Mouse (Mus musculus): ENCODE data around the gene Kcnn1.

GRCm38 (mm10) chr8:70907518-70907917 is 44.5 kb upstream of the Kcnn1 start:
- TF ChIP-seq MYOG (IDR thresholded peaks at IDR 0.05; ENCODE audit: control insufficient read depth in 1 of 3, insufficient read depth in 1 of 3, insufficient read length in 2 of 3, low read depth in 2 of 3): peak in 1 of 3 experiments; percentile 34
- no peak for TF ChIP-seq POLR2A (IDR thresholded peaks at IDR 0.05; ENCODE audit: insufficient read length, low read depth)
- no peak for TF ChIP-seq CEBPB (IDR thresholded peaks at IDR 0.05; ENCODE audit: insufficient read depth, poor library complexity, severe bottlenecking)
- no peak for TF ChIP-seq USF1 (IDR thresholded peaks at IDR 0.05; ENCODE audit: low read depth)
- TF ChIP-seq TCF12 (IDR thresholded peaks at IDR 0.05; ENCODE audit: insufficient read depth, poor library complexity, severe bottlenecking): no peak
- no peak for TF ChIP-seq REST (IDR thresholded peaks at IDR 0.05; ENCODE audit: insufficient read depth, insufficient read length)
- no peak for TF ChIP-seq POLR2AphosphoS2 (IDR thresholded peaks at IDR 0.05; ENCODE audit: insufficient read length, low read depth)
- TF ChIP-seq SRF (IDR thresholded peaks at IDR 0.05; ENCODE audit: control insufficient read depth, insufficient read length, low read depth): no peak
- TF ChIP-seq E2F4 (IDR thresholded peaks at IDR 0.05; ENCODE audit: insufficient read depth): no peak
- no peak for TF ChIP-seq TCF3 (IDR thresholded peaks at IDR 0.05; ENCODE audit: insufficient read length, low read depth)
- no peak for TF ChIP-seq MYOD1 (IDR thresholded peaks at IDR 0.05; ENCODE audit: control insufficient read depth in 1 of 3, insufficient read length in 2 of 3, low read depth in 2 of 3)
- no peak for TF ChIP-seq MAX (IDR thresholded peaks at IDR 0.05; ENCODE audit: low read depth)
